Mouse (Mus musculus): Measurements from ENCODE around the gene Dpm3. TPM values are rescaled to one million over a fixed set of nuclear protein-coding genes. Genes with fewer than 3 reads are reported as not detected.

Gene Dpm3
- polyA plus RNA-seq, 1 experiment from 2014 or later = 84.4 TPM

DNA sequence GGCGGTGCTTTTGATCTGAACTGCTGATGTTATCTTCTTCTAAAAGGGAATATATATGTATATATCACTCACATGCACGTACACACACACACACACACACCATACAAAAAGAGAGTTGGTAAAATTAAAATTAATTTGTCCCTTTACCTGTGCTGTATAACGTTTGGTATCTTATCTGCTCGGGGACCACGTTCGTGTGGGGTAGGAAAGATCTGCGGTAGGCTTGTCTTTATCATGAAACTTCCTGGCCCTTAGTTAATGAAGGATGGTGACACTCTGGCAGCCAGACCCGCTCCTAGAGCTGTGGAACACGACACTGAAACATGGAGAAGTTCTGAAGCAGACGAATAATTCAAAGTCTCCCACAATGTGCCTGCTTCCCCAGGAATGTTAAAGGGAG is 32.7 kb downstream of the Dpm3 start:
- 79% methylated on average over 10 of the region's 10 CpGs for WGBS
- no peak overlapping the region for H3K4me2 ChIP-seq (ENCODE audit: low read depth, low read length)
- H3K4me1 ChIP-seq (ENCODE audit: control insufficient read depth, insufficient read depth, low read length) = no peaks in the 10 kb centered on the region
- H3K27me3 ChIP-seq (ENCODE audit: control insufficient read depth, insufficient read depth, low read length) = no peaks in the 10 kb centered on the region
- no peak overlapping the region for H3K27ac ChIP-seq (ENCODE audit: low read depth, low read length)
- H3K9ac ChIP-seq (replicated peaks; ENCODE audit: low read depth, low read length) = no peak overlapping the region
- H3K36me3 ChIP-seq (ENCODE audit: control insufficient read depth, insufficient read depth, low read length) = no peaks in the 10 kb centered on the region
- no peak overlapping the region for H3K4me3 ChIP-seq (ENCODE audit: low read depth, low read length)
- no peak for ATAC-seq (ENCODE audit: low read depth)
- H3K9me3 ChIP-seq (ENCODE audit: control insufficient read depth, low read length) = no peaks in the 10 kb centered on the region

DNA sequence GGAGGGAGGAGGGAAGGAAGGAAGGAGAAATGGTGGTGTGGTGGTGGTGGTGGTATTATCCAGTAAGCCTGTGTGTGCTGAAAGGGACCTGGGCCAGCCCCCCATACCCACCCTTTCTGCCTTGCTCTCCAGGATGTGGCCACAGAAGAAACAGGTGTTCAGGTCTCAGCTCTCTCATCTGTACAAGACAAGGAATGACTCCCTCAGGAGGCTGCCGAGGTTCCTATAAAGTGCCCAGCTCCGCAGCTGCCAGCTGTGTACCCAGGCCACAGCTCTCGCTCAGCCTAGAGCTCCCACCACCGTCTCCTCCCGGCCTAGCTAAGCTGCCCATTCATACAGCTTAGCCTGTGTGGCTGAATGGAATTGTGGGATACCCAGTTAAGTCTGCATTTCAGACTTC is 33.1 kb downstream of the Dpm3 start:
- Histone ChIP-seq H3K27ac (ENCODE audit: low read depth, low read length) (no peak overlapping the region), H3K9ac (replicated peaks; ENCODE audit: low read depth, low read length) (no peak overlapping the region), H3K36me3 (ENCODE audit: control insufficient read depth, insufficient read depth, low read length) (no peaks in the 10 kb centered on the region), H3K4me2 (ENCODE audit: low read depth, low read length) (no peak overlapping the region), H3K9me3 (ENCODE audit: control insufficient read depth, low read length) (no peaks in the 10 kb centered on the region), H3K4me3 (ENCODE audit: low read depth, low read length) (no peak overlapping the region), H3K4me1 (ENCODE audit: control insufficient read depth, insufficient read depth, low read length) (no peaks in the 10 kb centered on the region), H3K27me3 (ENCODE audit: control insufficient read depth, insufficient read depth, low read length) (no peaks in the 10 kb centered on the region)
- 51% methylated on average over 5 of the region's 5 CpGs for whole genome bisulfite sequencing
- ATAC-seq (ENCODE audit: low read depth) = no peak

GRCm38 (mm10) chr3:89293247-89293918 is 34.2 kb downstream of the Dpm3 start:
- H3K4me1 ChIP-seq (ENCODE audit: control insufficient read depth, insufficient read depth, low read length) = no peaks in the 10 kb centered on the region
- 92% methylated on average over 11 of the region's 11 CpGs for WGBS
- no peak overlapping the region for H3K4me3 ChIP-seq (ENCODE audit: low read depth, low read length)
- ATAC-seq (ENCODE audit: low read depth) = no peak
- H3K27ac ChIP-seq (ENCODE audit: low read depth, low read length) = no peak overlapping the region
- H3K27me3 ChIP-seq (ENCODE audit: control insufficient read depth, insufficient read depth, low read length) = no peaks in the 10 kb centered on the region
- no peaks in the 10 kb centered on the region for H3K36me3 ChIP-seq (ENCODE audit: control insufficient read depth, insufficient read depth, low read length)
- H3K9me3 ChIP-seq (ENCODE audit: control insufficient read depth, low read length) = no peaks in the 10 kb centered on the region
- no peak overlapping the region for H3K4me2 ChIP-seq (ENCODE audit: low read depth, low read length)
- no peak overlapping the region for H3K9ac ChIP-seq (replicated peaks; ENCODE audit: low read depth, low read length)

DNA sequence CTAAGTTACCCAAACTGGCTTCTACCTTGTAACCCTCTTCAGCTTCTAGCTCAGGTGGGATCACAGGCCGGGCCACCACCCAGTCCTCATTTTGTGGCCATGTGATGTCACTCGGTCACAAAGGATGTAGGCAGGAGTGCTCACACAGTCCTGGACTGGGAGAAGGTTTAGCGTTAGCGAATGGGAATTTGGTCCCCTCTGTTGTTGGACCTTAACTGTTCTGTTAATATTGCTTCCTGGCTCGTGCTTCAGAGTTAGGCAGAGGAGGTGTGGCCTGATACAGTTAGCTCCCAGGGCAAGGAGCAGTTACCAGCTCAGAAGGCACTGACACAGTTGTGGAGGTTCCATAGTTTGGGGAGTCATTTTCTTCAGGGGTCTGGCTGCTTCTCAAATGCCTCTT is 35.0 kb downstream of the Dpm3 start:
- Histone ChIP-seq H3K27me3 (ENCODE audit: control insufficient read depth, insufficient read depth, low read length) (no peaks in the 10 kb centered on the region), H3K4me2 (ENCODE audit: low read depth, low read length) (no peak overlapping the region), H3K4me3 (ENCODE audit: low read depth, low read length) (no peak overlapping the region), H3K36me3 (ENCODE audit: control insufficient read depth, insufficient read depth, low read length) (no peaks in the 10 kb centered on the region), H3K27ac (ENCODE audit: low read depth, low read length) (no peak overlapping the region), H3K4me1 (ENCODE audit: control insufficient read depth, insufficient read depth, low read length) (no peaks in the 10 kb centered on the region), H3K9me3 (ENCODE audit: control insufficient read depth, low read length) (no peaks in the 10 kb centered on the region), H3K9ac (replicated peaks; ENCODE audit: low read depth, low read length) (no peak overlapping the region)
- no peak for ATAC-seq (ENCODE audit: low read depth)
- 77% methylated on average over 5 of the region's 5 CpGs for WGBS

DNA sequence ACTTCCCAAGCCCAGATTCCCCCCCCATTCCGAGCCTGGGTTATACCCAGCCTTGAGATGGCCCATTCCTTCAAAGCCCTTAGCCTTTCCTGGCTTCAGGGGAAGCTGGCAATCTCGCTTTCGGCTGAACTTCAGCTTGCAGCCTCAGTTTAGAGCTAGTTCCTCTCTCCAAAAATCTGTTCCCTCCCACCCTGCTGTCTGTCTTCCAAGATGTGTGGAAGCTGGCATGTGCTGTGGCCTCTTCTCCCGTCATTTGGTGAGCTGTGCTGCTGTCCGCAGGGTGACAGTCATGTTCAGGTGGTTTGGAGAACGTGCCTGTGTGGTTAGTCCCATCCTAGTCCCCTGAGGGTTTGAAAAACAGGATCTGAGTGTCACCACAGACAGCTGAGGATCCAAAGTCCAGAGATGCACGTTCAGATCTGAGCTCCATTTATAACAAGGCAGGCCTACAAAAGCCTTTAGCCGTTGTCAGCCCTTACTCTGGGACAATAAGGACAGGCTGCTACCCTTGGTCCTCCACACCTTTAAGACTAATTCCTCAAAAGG is 36.6 kb downstream of the Dpm3 start:
- ATAC-seq (ENCODE audit: low read depth) = no peak
- Histone ChIP-seq H3K4me1 (ENCODE audit: control insufficient read depth, insufficient read depth, low read length) (no peaks in the 10 kb centered on the region), H3K36me3 (ENCODE audit: control insufficient read depth, insufficient read depth, low read length) (no peaks in the 10 kb centered on the region), H3K9me3 (ENCODE audit: control insufficient read depth, low read length) (no peaks in the 10 kb centered on the region), H3K4me3 (ENCODE audit: low read depth, low read length) (no peak overlapping the region), H3K4me2 (ENCODE audit: low read depth, low read length) (no peak overlapping the region), H3K27ac (ENCODE audit: low read depth, low read length) (no peak overlapping the region), H3K27me3 (ENCODE audit: control insufficient read depth, insufficient read depth, low read length) (no peaks in the 10 kb centered on the region), H3K9ac (replicated peaks; ENCODE audit: low read depth, low read length) (no peak overlapping the region)
- WGBS = 89% methylated on average over 8 of the region's 8 CpGs

DNA sequence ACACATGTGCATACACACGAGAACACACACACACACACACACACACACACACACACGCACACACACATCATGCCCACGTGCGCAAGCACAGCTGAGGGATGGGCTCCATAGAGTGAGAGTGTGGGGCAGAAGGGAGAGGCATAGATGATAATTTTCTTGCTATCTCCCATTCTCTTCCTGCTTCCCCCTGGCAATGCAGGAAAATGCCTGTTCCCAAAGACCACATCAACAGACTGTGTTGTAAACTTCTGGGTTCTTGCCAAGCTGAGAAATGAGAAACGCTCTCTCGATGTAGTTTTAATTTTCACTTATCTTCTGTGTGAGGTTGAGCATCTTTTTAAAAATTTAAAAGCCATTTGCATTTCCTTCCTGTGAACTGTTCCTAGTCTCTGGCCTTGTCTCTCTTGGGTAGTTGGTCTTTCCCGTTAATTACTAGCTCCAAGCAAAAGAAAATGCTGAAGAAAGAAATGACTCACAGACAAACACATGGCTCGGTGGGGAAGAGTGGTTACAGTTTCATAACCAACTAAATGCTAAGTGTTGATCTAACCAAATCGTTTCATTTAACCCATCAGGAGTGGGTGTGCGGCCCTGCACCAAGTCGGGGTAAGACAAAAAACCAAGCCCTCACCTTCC is 37.7 kb downstream of the Dpm3 start:
- no peak overlapping the region for H3K9ac ChIP-seq (replicated peaks; ENCODE audit: low read depth, low read length)
- H3K27me3 ChIP-seq (ENCODE audit: control insufficient read depth, insufficient read depth, low read length) = no peaks in the 10 kb centered on the region
- H3K4me3 ChIP-seq (ENCODE audit: low read depth, low read length) = no peak overlapping the region
- no peaks in the 10 kb centered on the region for H3K9me3 ChIP-seq (ENCODE audit: control insufficient read depth, low read length)
- no peak for ATAC-seq (ENCODE audit: low read depth)
- H3K27ac ChIP-seq (ENCODE audit: low read depth, low read length) = no peak overlapping the region
- no peak overlapping the region for H3K4me2 ChIP-seq (ENCODE audit: low read depth, low read length)
- H3K4me1 ChIP-seq (ENCODE audit: control insufficient read depth, insufficient read depth, low read length) = no peaks in the 10 kb centered on the region
- WGBS = 82% methylated on average over 11 of the region's 11 CpGs
- H3K36me3 ChIP-seq (ENCODE audit: control insufficient read depth, insufficient read depth, low read length) = no peaks in the 10 kb centered on the region

DNA sequence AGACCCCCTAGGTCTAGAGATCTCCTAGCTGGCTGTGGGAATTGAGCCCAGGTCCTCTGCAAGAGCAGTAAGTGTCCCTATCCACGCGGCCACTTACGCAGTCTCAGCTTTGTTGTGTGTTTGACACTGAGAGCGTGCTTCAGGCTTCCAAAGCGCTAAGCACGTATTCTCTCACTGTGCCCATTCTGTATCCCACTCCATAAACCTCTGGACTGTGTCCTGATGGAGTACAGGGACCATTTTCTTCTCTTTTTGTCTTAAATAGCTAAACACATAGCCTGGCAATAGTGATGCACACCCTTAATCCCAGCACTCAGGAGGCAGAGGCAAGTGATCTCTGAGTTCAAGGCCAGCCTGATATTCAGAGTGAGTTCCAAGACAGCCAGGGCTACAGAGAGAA is 39.8 kb downstream of the Dpm3 start:
- Histone ChIP-seq H3K27ac (ENCODE audit: low read depth, low read length) (no peak overlapping the region), H3K4me1 (ENCODE audit: control insufficient read depth, insufficient read depth, low read length) (no peaks in the 10 kb centered on the region), H3K9me3 (ENCODE audit: control insufficient read depth, low read length) (no peaks in the 10 kb centered on the region), H3K4me2 (ENCODE audit: low read depth, low read length) (no peak overlapping the region), H3K36me3 (ENCODE audit: control insufficient read depth, insufficient read depth, low read length) (no peaks in the 10 kb centered on the region), H3K9ac (replicated peaks; ENCODE audit: low read depth, low read length) (no peak overlapping the region), H3K4me3 (ENCODE audit: low read depth, low read length) (no peak overlapping the region), H3K27me3 (ENCODE audit: control insufficient read depth, insufficient read depth, low read length) (no peaks in the 10 kb centered on the region)
- 77% methylated on average over 6 of the region's 6 CpGs for WGBS
- no peak for ATAC-seq (ENCODE audit: low read depth)

DNA sequence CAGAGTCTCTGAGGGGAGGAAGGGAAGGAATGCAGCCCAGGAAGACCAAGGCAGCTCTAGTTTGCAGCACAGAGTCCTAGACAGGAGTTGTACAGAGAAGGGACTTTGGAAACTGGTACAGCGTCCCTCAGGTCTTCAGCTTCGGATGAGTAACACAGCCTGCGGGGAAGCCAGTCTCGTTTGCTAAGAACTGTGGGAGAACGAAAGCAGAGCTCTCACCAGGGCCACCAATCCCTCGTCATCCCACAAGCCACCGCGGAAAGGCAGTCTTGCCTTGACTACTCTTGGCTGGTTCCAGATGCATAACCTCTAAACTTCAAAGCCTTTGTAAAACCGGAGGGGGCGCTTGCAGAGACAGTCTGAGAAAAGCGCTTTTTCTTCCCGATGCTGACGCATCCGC is 40.3 kb downstream of the Dpm3 start:
- Histone ChIP-seq H3K4me3 (ENCODE audit: low read depth, low read length) (no peak overlapping the region), H3K4me1 (ENCODE audit: control insufficient read depth, insufficient read depth, low read length) (no peaks in the 10 kb centered on the region), H3K27ac (ENCODE audit: low read depth, low read length) (no peak overlapping the region), H3K36me3 (ENCODE audit: control insufficient read depth, insufficient read depth, low read length) (no peaks in the 10 kb centered on the region), H3K9me3 (ENCODE audit: control insufficient read depth, low read length) (no peaks in the 10 kb centered on the region), H3K9ac (replicated peaks; ENCODE audit: low read depth, low read length) (0 out of 2 replicates have a peak overlapping the region, but pooled peaks have one; percentile 25), H3K4me2 (ENCODE audit: low read depth, low read length) (peak overlapping the region; percentile 37), H3K27me3 (ENCODE audit: control insufficient read depth, insufficient read depth, low read length) (no peaks in the 10 kb centered on the region)
- WGBS = 4% methylated on average over 14 of the region's 14 CpGs
- ATAC-seq (ENCODE audit: low read depth) = no peak

- H3K4me3 ChIP-seq (ENCODE audit: low read depth, low read length) = no peak overlapping the region
- H3K4me2 ChIP-seq (ENCODE audit: low read depth, low read length) = no peak overlapping the region; the same call in 1 of the 2 replicates
- 75% methylated on average over 1 of the region's 1 CpGs for WGBS
- H3K9me3 ChIP-seq (ENCODE audit: control insufficient read depth, low read length) = no peaks in the 10 kb centered on the region
- ATAC-seq (ENCODE audit: low read depth) = no peak
- H3K4me1 ChIP-seq (ENCODE audit: control insufficient read depth, insufficient read depth, low read length) = no peaks in the 10 kb centered on the region
- H3K27ac ChIP-seq (ENCODE audit: low read depth, low read length) = no peak overlapping the region
- H3K9ac ChIP-seq (replicated peaks; ENCODE audit: low read depth, low read length) = no peak overlapping the region
- no peaks in the 10 kb centered on the region for H3K36me3 ChIP-seq (ENCODE audit: control insufficient read depth, insufficient read depth, low read length)
- H3K27me3 ChIP-seq (ENCODE audit: control insufficient read depth, insufficient read depth, low read length) = no peaks in the 10 kb centered on the region
Measured at GRCm38 (mm10) chr3:89300071-89300470, 40.9 kb downstream of the Dpm3 start.
